Mouse (Mus musculus) embryonic facial prominence, embryonic 13.5 days (tissue): Measurements from ENCODE around the gene Hist3h2ba. TPM values are rescaled to one million over a fixed set of nuclear protein-coding genes. Genes with fewer than 3 reads are reported as not detected.

Experiments
- ATAC-seq: fragments of 200-750 bp; cut with Nextera tagmentation; 2 replicates; pipeline ENCODE4 v1.8.0; 2017; ENCODE audit warnings: low read depth; ENCODE audit not compliant: insufficient number of reproducible peaks, insufficient read depth, low FRiP score, low TSS enrichment
- H3K27ac ChIP-seq: fragments of 300-500 bp; sonication (generic); 2 replicates; pipeline ENCODE4 v1.5.1; 2015; ENCODE audit warnings: moderate library complexity, mild to moderate bottlenecking, inconsistent platforms
- H3K27me3 ChIP-seq: fragments of 300-500 bp; sonication (generic); 2 replicates; pipeline ENCODE4 v1.6.1; 2015; ENCODE audit warnings: mild to moderate bottlenecking, inconsistent platforms
- H3K36me3 ChIP-seq: fragments of 300-500 bp; sonication (generic); 2 replicates; pipeline ENCODE4 v1.6.1; 2015; ENCODE audit warnings: mild to moderate bottlenecking, inconsistent platforms
- H3K4me1 ChIP-seq: fragments of 300-500 bp; sonication (generic); 2 replicates; pipeline ENCODE4 v1.6.1; 2015; ENCODE audit warnings: inconsistent platforms
- H3K4me2 ChIP-seq: fragments of 300-500 bp; sonication (generic); 2 replicates; pipeline ENCODE4 v1.6.1; 2015; ENCODE audit warnings: moderate library complexity, mild to moderate bottlenecking, inconsistent platforms
- H3K4me3 ChIP-seq: fragments of 300-500 bp; sonication (generic); 2 replicates; pipeline ENCODE4 v1.5.1; 2015; ENCODE audit warnings: mild to moderate bottlenecking, inconsistent platforms
- H3K9ac ChIP-seq: fragments of 300-500 bp; sonication (generic); 2 replicates; pipeline ENCODE4 v1.6.1; 2015; ENCODE audit warnings: mild to moderate bottlenecking, inconsistent platforms
- H3K9me3 ChIP-seq: fragments of 300-500 bp; sonication (generic); 2 replicates; pipeline ENCODE4 v1.6.1; 2016; ENCODE audit warnings: inconsistent platforms
- WGBS: fragments of 180-500 bp; shearing (Covaris S2); methylation state at CpG from one replicate; pipeline ENCODE4 v1.1.7; 2015; ENCODE audit warnings: mixed read lengths; 5-methylcytosine and 5-hydroxymethylcytosine counted together
- polyA plus RNA-seq: library from polyadenylated mRNA; unstranded; fragments of >200 nt; fragmentation: Nextera tagmentation; extraction: Ambion mirVana; gene quantifications from 2 replicates; pipeline ENCODE4 v1.2.1, GENCODE M21; 2015

Gene Hist3h2ba
- polyA plus RNA-seq, 1 experiment from 2014 or later: 46.9 TPM

GRCm38 (mm10) chr11:58981541-58982447, 33.1 kb downstream of the Hist3h2ba start:
- no peaks in the 10 kb centered on the region for H3K9me3 ChIP-seq
- peaks cover 32% of the 10 kb centered on the region for H3K4me1 ChIP-seq
- H3K36me3 ChIP-seq: peaks cover 50% of the 10 kb centered on the region
- H3K9ac ChIP-seq: no peak overlapping the region
- H3K27me3 ChIP-seq: no peaks in the 10 kb centered on the region
- no peak for ATAC-seq
- H3K27ac ChIP-seq: no peak overlapping the region
- H3K4me2 ChIP-seq: no peak overlapping the region
- no peak overlapping the region for H3K4me3 ChIP-seq
- 56% methylated on average over 14 of the region's 14 CpGs for WGBS

DNA sequence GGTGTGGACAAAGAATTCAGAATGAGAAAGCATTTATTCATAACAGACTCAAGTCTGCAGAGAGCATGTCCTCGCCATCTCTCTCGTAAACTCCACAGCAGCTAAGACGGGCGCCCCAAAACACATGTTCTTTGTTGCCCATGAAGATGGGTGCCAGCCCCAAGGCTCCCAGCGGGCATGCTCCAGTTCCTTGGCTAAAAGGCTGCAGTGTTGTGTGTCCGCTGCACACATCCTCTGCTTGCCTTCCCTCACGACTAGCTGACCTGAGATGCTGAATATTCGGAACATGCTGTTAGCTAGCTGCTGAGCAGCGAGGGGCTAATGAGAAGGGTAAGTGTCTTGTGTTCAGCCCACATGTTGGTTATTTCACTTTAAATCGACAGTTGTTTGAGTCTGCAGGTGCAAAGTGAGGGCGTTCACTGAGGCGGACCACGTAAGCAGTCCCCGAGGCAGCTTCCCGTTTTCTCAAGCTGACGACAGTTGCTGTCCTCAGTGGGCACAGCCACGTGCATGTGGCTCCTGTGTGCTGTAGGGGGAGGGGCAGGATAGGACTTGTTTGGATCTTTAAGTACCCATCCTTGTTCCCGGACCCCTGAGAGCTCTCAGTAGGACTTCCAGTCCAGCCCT, 33.9 kb downstream of the Hist3h2ba start:
- Histone ChIP-seq H3K9ac (no peak overlapping the region), H3K36me3 (peaks cover 57% of the 10 kb centered on the region), H3K27ac (no peak overlapping the region), H3K4me3 (no peak overlapping the region), H3K4me1 (peaks cover 29% of the 10 kb centered on the region), H3K4me2 (no peak overlapping the region), H3K27me3 (no peaks in the 10 kb centered on the region), H3K9me3 (no peaks in the 10 kb centered on the region)
- no peak for ATAC-seq
- 80% methylated on average over 18 of the region's 18 CpGs for WGBS

DNA sequence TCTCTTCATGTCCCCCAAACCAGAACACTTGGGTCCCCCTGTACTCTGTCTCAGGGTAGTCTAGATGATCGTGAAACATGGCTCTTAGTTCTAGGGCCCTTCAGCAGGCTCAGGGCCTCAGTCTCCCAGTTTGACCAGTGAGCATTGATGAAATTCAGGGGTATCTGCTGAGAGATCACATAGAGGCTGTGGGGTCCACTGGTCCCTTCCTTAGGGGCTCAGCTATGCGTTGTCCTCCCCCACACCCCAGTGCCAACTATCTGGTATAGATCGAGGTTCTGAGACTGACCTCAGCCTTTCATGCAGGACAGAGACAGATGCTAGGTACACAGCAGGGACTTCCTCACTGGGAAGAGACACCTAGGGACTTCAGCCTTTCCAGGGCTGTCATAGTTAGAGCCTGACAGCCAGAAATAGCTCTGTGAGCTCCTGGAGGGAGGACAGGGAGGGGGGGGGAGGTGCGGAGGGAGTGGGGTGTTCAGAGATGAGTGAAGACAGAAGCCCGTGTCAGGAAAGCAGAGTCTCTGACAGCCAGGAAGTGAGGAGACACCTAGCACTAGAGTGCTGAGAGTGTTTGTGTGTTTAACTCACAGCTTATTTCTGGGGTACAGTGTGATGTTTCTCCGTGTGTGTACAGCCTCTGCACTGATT, 35.1 kb downstream of the Hist3h2ba start:
- peaks cover 25% of the 10 kb centered on the region for H3K4me1 ChIP-seq
- H3K27me3 ChIP-seq: no peaks in the 10 kb centered on the region
- no peak overlapping the region for H3K4me3 ChIP-seq
- no peak overlapping the region for H3K9ac ChIP-seq
- H3K36me3 ChIP-seq: peaks cover 66% of the 10 kb centered on the region
- H3K4me2 ChIP-seq: no peak overlapping the region
- WGBS: 88% methylated on average over 6 of the region's 6 CpGs
- ATAC-seq: no peak
- H3K9me3 ChIP-seq: no peaks in the 10 kb centered on the region
- no peak overlapping the region for H3K27ac ChIP-seq

DNA sequence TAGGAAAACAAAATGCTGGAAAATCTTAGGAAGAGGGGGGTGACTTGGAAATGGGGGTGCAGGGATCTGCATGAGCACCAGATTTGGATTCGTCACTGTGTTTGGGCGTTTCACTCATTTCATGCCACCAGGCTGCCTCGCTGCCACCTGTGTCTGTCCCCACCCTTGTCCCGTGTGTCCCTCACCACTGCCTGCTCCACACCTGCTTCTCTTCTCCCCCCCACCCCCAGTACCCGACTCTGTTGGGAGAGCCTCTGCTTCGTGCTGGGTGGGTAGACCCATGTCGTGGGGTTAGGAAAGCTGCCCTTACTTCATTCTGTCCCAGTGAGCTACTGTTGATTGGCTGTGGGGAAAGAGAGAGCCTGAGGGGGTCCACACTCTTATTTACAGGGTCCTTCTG, 35.9 kb downstream of the Hist3h2ba start:
- no peak for ATAC-seq
- Histone ChIP-seq H3K9me3 (no peaks in the 10 kb centered on the region), H3K36me3 (peaks cover 74% of the 10 kb centered on the region), H3K27ac (no peak overlapping the region), H3K4me2 (no peak overlapping the region), H3K27me3 (no peaks in the 10 kb centered on the region), H3K4me3 (no peak overlapping the region), H3K9ac (no peak overlapping the region), H3K4me1 (peaks cover 16% of the 10 kb centered on the region)
- WGBS: 93% methylated on average over 7 of the region's 7 CpGs

GRCm38 (mm10) chr11:58985299-58985917, 36.7 kb downstream of the Hist3h2ba start:
- 93% methylated on average over 3 of the region's 3 CpGs for WGBS

DNA sequence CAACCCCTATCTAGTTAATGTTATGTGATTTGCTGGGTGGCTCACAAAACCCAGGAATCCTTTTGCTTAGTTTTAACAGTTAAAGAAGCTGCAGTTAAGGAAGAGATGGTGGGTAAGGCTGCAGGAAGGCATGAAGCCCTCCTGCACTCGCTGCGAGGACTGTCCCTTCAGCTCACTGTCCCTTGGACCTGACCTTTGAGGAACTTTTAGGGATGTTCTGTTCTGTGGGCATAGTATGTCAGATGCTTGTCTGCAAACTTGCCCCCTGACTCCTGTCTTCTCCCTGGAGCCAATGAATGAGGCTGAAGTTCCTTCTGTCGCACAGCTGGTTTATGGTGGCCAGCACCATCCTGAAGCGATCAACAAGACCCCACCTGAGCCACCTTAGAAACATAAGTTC, 40.4 kb downstream of the Hist3h2ba start:
- Histone ChIP-seq H3K9ac (no peak overlapping the region), H3K27ac (no peak overlapping the region), H3K4me2 (no peak overlapping the region), H3K9me3 (no peaks in the 10 kb centered on the region), H3K36me3 (peaks cover 65% of the 10 kb centered on the region), H3K4me1 (peaks cover 2% of the 10 kb centered on the region), H3K4me3 (no peak overlapping the region), H3K27me3 (peaks cover 13% of the 10 kb centered on the region)
- no peak for ATAC-seq
- WGBS: 90% methylated on average over 4 of the region's 4 CpGs

More at GRCm38 (mm10) chr11:58985299-58985917, 36.7 kb downstream of the Hist3h2ba start:
- Histone ChIP-seq H3K27ac (no peak overlapping the region), H3K9ac (no peak overlapping the region), H3K4me2 (no peak overlapping the region), H3K4me1 (peaks cover 9% of the 10 kb centered on the region), H3K27me3 (no peaks in the 10 kb centered on the region), H3K9me3 (no peaks in the 10 kb centered on the region), H3K36me3 (peaks cover 82% of the 10 kb centered on the region), H3K4me3 (no peak overlapping the region)
- no peak for ATAC-seq

DNA sequence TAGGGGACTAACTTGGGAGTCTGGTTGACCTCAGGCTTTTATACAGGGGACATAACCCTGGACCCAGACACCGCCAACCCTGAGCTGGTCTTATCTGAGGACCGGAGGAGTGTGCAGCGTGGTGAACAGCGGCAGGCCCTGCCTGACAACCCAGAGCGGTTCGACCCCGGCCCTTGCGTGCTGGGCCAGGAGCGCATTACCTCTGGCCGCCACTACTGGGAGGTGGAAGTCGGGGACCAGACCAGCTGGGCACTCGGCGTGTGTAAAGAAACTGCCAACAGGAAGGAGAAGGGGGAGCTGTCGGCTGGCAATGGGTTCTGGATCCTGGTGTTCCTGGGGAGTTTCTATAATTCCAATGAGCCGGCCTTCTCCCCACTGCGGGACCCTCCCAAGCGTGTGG, 41.4 kb downstream of the Hist3h2ba start:
- Histone ChIP-seq H3K27ac (no peak overlapping the region), H3K36me3 (peaks cover 56% of the 10 kb centered on the region), H3K4me3 (no peak overlapping the region), H3K9ac (no peak overlapping the region), H3K4me2 (no peak overlapping the region), H3K27me3 (peaks cover 23% of the 10 kb centered on the region), H3K9me3 (no peaks in the 10 kb centered on the region), H3K4me1 (peaks cover 7% of the 10 kb centered on the region)
- 87% methylated on average over 17 of the region's 17 CpGs for WGBS
- ATAC-seq: no peak

DNA sequence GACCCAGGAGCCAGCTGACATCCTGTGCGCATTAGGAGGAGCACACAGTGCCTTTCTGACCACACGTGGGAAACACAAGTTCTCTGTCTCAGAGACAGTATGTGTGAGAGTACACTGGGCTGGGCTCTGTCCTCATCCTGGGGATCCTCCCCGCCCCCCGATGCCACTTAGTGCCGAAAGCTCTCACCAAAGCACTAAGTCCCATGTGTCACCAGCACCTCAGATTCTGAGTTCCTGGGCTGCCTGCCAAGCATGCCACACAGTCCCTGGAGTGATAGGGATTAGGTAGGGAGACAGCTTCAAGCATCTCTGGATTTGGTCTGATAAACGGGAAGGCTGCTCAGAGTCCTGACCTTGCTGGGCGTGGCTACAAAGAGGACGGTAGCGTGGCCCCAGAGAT, 42.1 kb downstream of the Hist3h2ba start:
- Histone ChIP-seq H3K36me3 (peaks cover 49% of the 10 kb centered on the region), H3K9ac (no peak overlapping the region), H3K27ac (no peak overlapping the region), H3K9me3 (no peaks in the 10 kb centered on the region), H3K4me1 (peaks cover 7% of the 10 kb centered on the region), H3K27me3 (peaks cover 30% of the 10 kb centered on the region), H3K4me3 (no peak overlapping the region), H3K4me2 (no peak overlapping the region)
- no peak for ATAC-seq
- WGBS: 79% methylated on average over 9 of the region's 9 CpGs

GRCm38 (mm10) chr11:58991911-58992310, 43.2 kb downstream of the Hist3h2ba start:
- Histone ChIP-seq H3K4me2 (no peak overlapping the region), H3K27ac (no peak overlapping the region), H3K9me3 (no peaks in the 10 kb centered on the region), H3K9ac (no peak overlapping the region), H3K27me3 (peaks cover 39% of the 10 kb centered on the region), H3K4me1 (peaks cover 7% of the 10 kb centered on the region), H3K4me3 (no peak overlapping the region), H3K36me3 (peaks cover 38% of the 10 kb centered on the region)
- WGBS: 86% methylated on average over 3 of the region's 3 CpGs
- no peak for ATAC-seq

GRCm38 (mm10) chr11:58993091-58993670, 44.5 kb downstream of the Hist3h2ba start:
- Histone ChIP-seq H3K4me3 (no peak overlapping the region), H3K9ac (no peak overlapping the region), H3K4me2 (no peak overlapping the region), H3K4me1 (peaks cover 7% of the 10 kb centered on the region), H3K36me3 (peaks cover 30% of the 10 kb centered on the region), H3K27me3 (peaks cover 44% of the 10 kb centered on the region), H3K27ac (no peak overlapping the region), H3K9me3 (no peaks in the 10 kb centered on the region)
- 80% methylated on average over 6 of the region's 6 CpGs for WGBS
- ATAC-seq: no peak

- WGBS: 2% methylated on average over 35 of the region's 35 CpGs
- Histone ChIP-seq H3K27me3 (peaks cover 44% of the 10 kb centered on the region), H3K36me3 (peaks cover 18% of the 10 kb centered on the region), H3K9me3 (no peaks in the 10 kb centered on the region), H3K27ac (no peak overlapping the region), H3K4me3 (peak overlapping the region; percentile 42), H3K9ac (peak overlapping the region; percentile 61), H3K4me1 (peaks cover 7% of the 10 kb centered on the region), H3K4me2 (peak overlapping the region; percentile 74)
- ATAC-seq: peak; percentile 62
Observed at GRCm38 (mm10) chr11:58994337-58994826, 45.7 kb downstream of the Hist3h2ba start.
